Mouse (Mus musculus) thymus, postnatal 10 days (tissue): ENCODE measurements around the gene Uba2.
A peak's percentile ranks its signal among the peaks of the same experiment; 100 is the strongest.
"Not testable (repeated sequence)": the region's sequence is repeated elsewhere in the genome, so short reads cannot be mapped to it uniquely, and the experiment has no call there.

Experiments used
- DNase-seq, 2 experiments: peaks; one replicate each; pipeline ENCODE4 v3.0.0; 2021; ENCODE audit warnings: low spot score in 2 of 2

Gene Uba2

GRCm38 (mm10) chr7:34169454-34169853 is at the start of gene Uba2:
Uba2 (minus strand) TSS chr7:34169599.
- DNase-seq = no peak

GRCm38 (mm10) chr7:34218496-34218895 is 49.1 kb upstream of the Uba2 start:
- no peak for DNase-seq

- no peak for DNase-seq
Observed at GRCm38 (mm10) chr7:34216474-34216873, 47.1 kb upstream of the Uba2 start.

GRCm38 (mm10) chr7:34215481-34215880 is 46.1 kb upstream of the Uba2 start:
- no peak for DNase-seq

- DNase-seq = no peak
Observed at GRCm38 (mm10) chr7:34214644-34215043, 45.2 kb upstream of the Uba2 start.

GRCm38 (mm10) chr7:34213281-34213680 is 43.9 kb upstream of the Uba2 start:
- no peak for DNase-seq

- no peak for DNase-seq
Observed at GRCm38 (mm10) chr7:34208027-34208745, 38.8 kb upstream of the Uba2 start.

GRCm38 (mm10) chr7:34206331-34206730 is 36.9 kb upstream of the Uba2 start:
- DNase-seq = no peak

GRCm38 (mm10) chr7:34202147-34202546 is 32.7 kb upstream of the Uba2 start:
- not testable (repeated sequence) for DNase-seq

GRCm38 (mm10) chr7:34200829-34201228 is 31.4 kb upstream of the Uba2 start:
- no peak for DNase-seq

- peak; percentile 11 to 59 for DNase-seq
Observed at GRCm38 (mm10) chr7:34198346-34198745, 28.9 kb upstream of the Uba2 start.

GRCm38 (mm10) chr7:34196132-34197128 is 27.0 kb upstream of the Uba2 start, which contains the start of gene Pdcd2l:
Pdcd2l (minus strand) TSS chr7:34196661.
- peak; percentile 87 to 90 for DNase-seq

- no peak for DNase-seq
Observed at GRCm38 (mm10) chr7:34195632-34196031, 26.2 kb upstream of the Uba2 start.

GRCm38 (mm10) chr7:34192825-34193224 is 23.4 kb upstream of the Uba2 start:
- no peak for DNase-seq

GRCm38 (mm10) chr7:34189376-34189989 is 20.1 kb upstream of the Uba2 start:
- no peak for DNase-seq

GRCm38 (mm10) chr7:34183794-34184193 is 14.4 kb upstream of the Uba2 start:
- no peak for DNase-seq

- DNase-seq = no peak
Observed at GRCm38 (mm10) chr7:34183356-34183755, 14.0 kb upstream of the Uba2 start.

GRCm38 (mm10) chr7:34176241-34176640 is 6.8 kb upstream of the Uba2 start:
- DNase-seq = not testable (repeated sequence)

GRCm38 (mm10) chr7:34172251-34172650 is 2.9 kb upstream of the Uba2 start:
- DNase-seq = no peak

GRCm38 (mm10) chr7:34168470-34169251 is 738 bp downstream of the Uba2 start:
- peak; percentile 78 to 89 for DNase-seq

- no peak for DNase-seq
Observed at GRCm38 (mm10) chr7:34167766-34168469, 1.5 kb downstream of the Uba2 start.
